Mouse (Mus musculus) heart, embryonic 13.5 days (tissue): Measurements from ENCODE around the gene Gm21731. TPM values are rescaled to one million over a fixed set of nuclear protein-coding genes. Genes with fewer than 3 reads are reported as not detected.
"Not testable (repeated sequence)": the region's sequence is repeated elsewhere in the genome, so short reads cannot be mapped to it uniquely, and the experiment has no call there.

Source experiments
- ATAC-seq: fragments of 200-750 bp; cut with Nextera tagmentation; 2 replicates; pipeline ENCODE4 v1.8.0; 2017; ENCODE audit warnings: moderate TSS enrichment; ENCODE audit not compliant: insufficient number of reproducible peaks, low FRiP score, low TSS enrichment; ENCODE audit errors: extremely low read depth
- H3K27ac ChIP-seq: fragments of 300-500 bp; sonication (generic); replicated peaks from 2 replicates; pipeline ENCODE4 v1.5.1; 2015; ENCODE audit warnings: moderate library complexity, mild to moderate bottlenecking, inconsistent platforms
- H3K27me3 ChIP-seq: fragments of 300-500 bp; sonication (generic); replicated peaks from 2 replicates; pipeline ENCODE4 v1.6.1; 2015; ENCODE audit warnings: mild to moderate bottlenecking, inconsistent platforms
- H3K36me3 ChIP-seq: fragments of 300-500 bp; sonication (generic); 2 replicates; pipeline ENCODE4 v1.6.1; 2015; ENCODE audit warnings: mild to moderate bottlenecking, inconsistent platforms
- H3K4me1 ChIP-seq: fragments of 300-500 bp; sonication (generic); 2 replicates; pipeline ENCODE4 v1.6.1; 2015; ENCODE audit warnings: inconsistent platforms
- H3K4me2 ChIP-seq: fragments of 300-500 bp; sonication (generic); 2 replicates; pipeline ENCODE4 v1.6.1; 2015; ENCODE audit warnings: inconsistent platforms, mild to moderate bottlenecking, moderate library complexity
- H3K4me3 ChIP-seq: fragments of 300-500 bp; sonication (generic); 2 replicates; pipeline ENCODE4 v1.5.1; 2015; ENCODE audit warnings: moderate library complexity, mild to moderate bottlenecking, inconsistent platforms
- H3K9ac ChIP-seq: fragments of 300-500 bp; sonication (generic); 2 replicates; pipeline ENCODE4 v1.6.1; 2015; ENCODE audit warnings: inconsistent platforms, mild to moderate bottlenecking, moderate library complexity
- H3K9me3 ChIP-seq: fragments of 300-500 bp; sonication (generic); 2 replicates; pipeline ENCODE4 v1.6.1; 2016; ENCODE audit warnings: inconsistent platforms
- WGBS: fragments of 180-500 bp; shearing (Covaris S2); methylation state at CpG from one replicate; pipeline ENCODE4 v1.1.7; 2015; ENCODE audit warnings: mixed read lengths; 5-methylcytosine and 5-hydroxymethylcytosine counted together
- polyA plus RNA-seq: library from polyadenylated mRNA; unstranded; fragments of >200 nt; fragmentation: Nextera tagmentation; extraction: Ambion mirVana; gene quantifications from 2 replicates; pipeline ENCODE4 v1.2.1, GENCODE M21; 2015

The Gm21731 gene
- polyA plus RNA-seq, 1 experiment from 2014 or later = not detected

DNA sequence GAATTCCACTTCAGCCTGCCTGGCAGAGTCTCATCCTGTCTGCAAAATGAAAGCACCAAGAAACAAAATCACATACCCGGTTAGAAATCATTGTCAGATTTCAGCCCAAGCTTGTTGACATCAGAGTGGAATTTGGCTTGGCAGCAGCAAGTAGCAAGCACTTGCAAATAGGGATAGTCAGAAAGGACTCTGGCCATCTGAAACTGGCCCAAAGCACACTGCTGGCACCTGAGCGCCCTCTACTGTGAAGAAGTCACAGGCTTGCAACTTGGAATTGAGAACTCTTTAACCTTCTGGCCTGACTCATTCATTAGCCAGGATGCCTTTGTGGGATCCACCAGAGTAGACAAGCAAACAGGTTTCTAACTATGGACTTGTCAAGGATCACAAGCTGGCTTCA lies 38.9 kb downstream of the Gm21731 start:
- not testable (repeated sequence) for H3K36me3 ChIP-seq, H3K4me1 ChIP-seq, H3K27me3 ChIP-seq, H3K9ac ChIP-seq, H3K4me2 ChIP-seq, H3K9me3 ChIP-seq, ATAC-seq, H3K4me3 ChIP-seq, H3K27ac ChIP-seq
- WGBS = 25% methylated on average over 2 of the region's 2 CpGs

DNA sequence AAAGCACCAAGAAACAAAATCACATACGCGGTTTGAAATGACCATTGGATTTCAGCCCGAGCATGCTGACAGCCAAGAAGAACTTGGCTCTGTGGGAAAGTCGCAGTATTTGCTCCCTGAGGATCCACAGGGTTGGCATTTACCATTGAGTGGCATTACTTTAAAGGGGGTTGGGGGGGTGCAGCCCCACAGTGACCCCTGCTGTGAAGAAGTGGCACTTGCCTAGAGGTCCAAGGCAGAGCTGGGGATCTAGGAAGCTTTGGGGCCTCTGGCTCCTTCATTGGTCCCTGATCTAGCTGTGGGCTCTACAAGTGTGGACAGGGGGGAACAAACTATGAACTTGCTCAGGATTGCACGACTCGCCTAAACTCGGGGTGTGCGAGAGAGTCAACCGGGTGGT lies 39.9 kb downstream of the Gm21731 start:
- H3K9ac ChIP-seq = no peak overlapping the region
- no peak overlapping the region for H3K4me2 ChIP-seq
- 83% methylated on average over 9 of the region's 9 CpGs for WGBS
- H3K4me3 ChIP-seq = no peak overlapping the region
- H3K9me3 ChIP-seq = no peaks in the 10 kb centered on the region
- no peaks in the 10 kb centered on the region for H3K4me1 ChIP-seq
- H3K36me3 ChIP-seq = no peaks in the 10 kb centered on the region
- no peak for ATAC-seq
- no peak overlapping the region for H3K27ac ChIP-seq
- H3K27me3 ChIP-seq = no peaks in the 10 kb centered on the region

Other genes starting within 250 kb of the Gm21731 start
- gene Gm36079, start 212.1 kb upstream of the Gm21731 start, polyA plus RNA-seq = not detected in 2 replicates
- not detected in 2 replicates for gene Gm21188, start 186.9 kb upstream of the Gm21731 start, polyA plus RNA-seq
- not detected in 2 replicates for gene Gm20767, start 98.9 kb upstream of the Gm21731 start, polyA plus RNA-seq
- not detected in 2 replicates for gene Gm21818, start 66.7 kb upstream of the Gm21731 start, polyA plus RNA-seq
- not detected in 2 replicates for gene Gm21762, start 23.2 kb upstream of the Gm21731 start, polyA plus RNA-seq
- not detected in 2 replicates for gene AF067061, start 24.0 kb downstream of the Gm21731 start, polyA plus RNA-seq
- 0.09 and 0.23 TPM in 2 replicates for gene BC147527, start 61.3 kb downstream of the Gm21731 start, polyA plus RNA-seq
- not detected in 2 replicates for gene Tcstv3, start 77.8 kb downstream of the Gm21731 start, polyA plus RNA-seq